Mouse (Mus musculus): ENCODE measurements around the gene Tmc7.

Tmc7 gene

GRCm38 (mm10) chr7:118498984-118499783, 85.4 kb downstream of the Tmc7 start:
- no peak for DNase-seq

- DNase-seq = no peak
These were observed 89.5 kb downstream of the Tmc7 start for GRCm38 (mm10) chr7:118494892-118495579.

GRCm38 (mm10) chr7:118493892-118494291, 90.6 kb downstream of the Tmc7 start:
- no peak for DNase-seq

GRCm38 (mm10) chr7:118491431-118492147, 92.9 kb downstream of the Tmc7 start, which contains the start of gene Itpripl2:
Gene Itpripl2 (minus strand): TSS chr7:118491975.
- no peak for DNase-seq

- DNase-seq = no peak
These were observed 93.7 kb downstream of the Tmc7 start for GRCm38 (mm10) chr7:118490666-118491430.

DNA sequence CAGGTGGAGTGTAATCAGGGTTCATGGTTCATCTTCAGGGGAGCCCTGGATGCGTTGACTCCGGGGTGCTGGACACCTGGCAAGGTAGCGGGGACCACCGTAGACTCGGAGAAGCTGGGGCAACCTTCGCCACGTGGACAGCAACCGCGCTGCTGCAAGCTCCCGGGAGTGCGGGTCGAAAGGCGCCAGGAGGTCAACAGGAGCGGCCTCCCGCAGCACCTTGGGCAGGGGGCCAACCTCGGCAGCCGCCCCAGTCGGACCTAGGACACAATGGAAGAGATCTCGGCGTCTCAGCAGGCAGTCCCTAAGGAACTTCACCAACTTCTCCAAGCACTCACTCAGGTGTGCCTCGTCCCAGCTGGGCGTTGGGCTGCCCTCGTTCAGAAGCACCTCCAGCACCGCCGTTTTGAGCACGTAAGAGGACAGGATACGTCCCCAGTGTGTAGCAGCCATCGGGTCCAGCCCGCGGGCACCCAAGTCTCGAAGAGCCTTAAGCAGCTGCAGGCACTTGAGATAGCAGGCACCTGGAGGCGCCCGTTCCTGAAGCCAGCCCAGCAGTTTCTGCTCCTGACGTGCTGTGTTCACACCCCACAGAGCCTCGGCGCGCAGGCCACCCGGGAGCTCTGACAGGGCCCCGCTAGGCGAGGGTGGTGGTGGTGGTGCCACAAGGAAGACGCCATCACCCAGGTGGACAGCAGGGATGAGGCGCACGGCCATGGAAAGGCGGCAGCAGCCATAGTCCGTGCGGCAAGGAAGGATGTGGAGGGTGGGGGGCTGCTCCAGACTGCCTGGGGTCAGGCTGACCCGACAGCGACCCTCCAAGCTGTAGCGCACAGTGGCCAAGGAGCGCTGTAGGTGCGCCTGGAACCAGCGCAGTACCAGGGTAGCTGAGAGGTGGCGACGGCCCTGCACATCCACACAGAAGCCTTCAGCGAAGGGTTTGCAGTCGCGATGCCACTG, 94.5 kb downstream of the Tmc7 start:
- no peak for DNase-seq

DNA sequence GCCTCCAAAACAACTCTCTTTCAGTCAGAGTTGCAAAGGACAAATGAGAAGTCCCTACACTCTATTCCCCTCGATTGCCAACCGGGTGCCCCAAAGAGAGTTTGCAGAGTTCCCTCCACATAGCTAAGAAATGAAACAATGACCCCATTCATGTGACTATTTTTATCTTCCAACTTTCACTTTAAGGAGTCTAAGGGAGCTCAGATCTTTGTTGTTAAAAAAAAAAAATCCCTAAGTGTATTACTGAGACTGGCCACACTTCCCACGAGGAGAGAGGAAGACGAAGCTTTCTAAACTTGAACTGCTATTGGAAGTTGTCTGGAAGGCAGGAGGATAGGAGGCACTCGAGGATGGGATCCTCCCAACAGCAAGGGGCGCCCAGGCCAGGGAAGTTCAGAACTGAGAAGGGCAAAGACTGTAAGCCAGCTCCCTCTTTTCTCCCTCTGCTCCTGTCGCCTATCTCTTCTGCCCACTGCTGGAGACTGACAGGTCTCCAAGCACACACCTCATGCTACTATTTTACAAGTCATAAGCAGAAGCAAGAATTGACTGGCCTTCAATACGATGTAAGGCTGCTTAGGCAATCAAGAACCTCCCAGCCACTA, 96.4 kb downstream of the Tmc7 start:
- DNase-seq = no peak

DNA sequence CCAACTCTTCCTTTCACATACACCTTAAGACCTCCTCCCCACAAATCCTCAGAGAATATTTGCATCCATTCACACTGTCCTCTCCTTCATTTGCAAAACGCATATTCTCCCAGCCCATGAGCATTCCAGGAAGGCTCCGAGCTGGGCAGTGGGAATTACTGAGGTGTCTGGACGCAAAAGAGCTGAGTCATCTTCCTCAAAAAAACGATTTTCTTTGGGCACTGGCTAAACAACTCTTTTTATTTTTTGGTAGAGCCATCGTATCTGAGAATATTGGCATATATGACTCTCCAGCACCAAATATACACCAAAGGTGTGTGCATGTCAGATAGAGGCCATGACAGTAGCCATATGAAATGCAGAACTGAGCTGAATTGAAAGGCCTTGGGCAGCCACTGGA, 97.6 kb downstream of the Tmc7 start:
- DNase-seq = no peak
